ENCODE assay signal across 35 mouse cellular contexts in genomic region chr9:76313921-76314320, GRCm38 (mm10). TPM values are rescaled to one million over a fixed set of nuclear protein-coding genes. Genes with fewer than 3 reads are reported as not detected.
"Had no signal": no experiment of that assay in that cellular context is flagged by ENCODE, and none has a peak within 500 bp of the region (broad histone marks: within the 10 kb centered on the region; RNA-seq: fewer than 3 reads in every experiment).

No protein-coding gene starts in this region.

- H3K4me1 ChIP-seq: limb, embryonic 10.5 days; limb, embryonic 12.5 days; limb, embryonic 13.5 days; limb, embryonic 15.5 days; liver, embryonic 12.5 days; liver, embryonic 13.5 days; liver, embryonic 15.5 days; lung, embryonic 15.5 days; megakaryocyte, embryonic 14.5 days; midbrain, embryonic 10.5 days; midbrain, embryonic 12.5 days; midbrain, embryonic 13.5 days; midbrain, embryonic 15.5 days; neural tube, embryonic 12.5 days had no signal

- H3K9ac ChIP-seq: limb, embryonic 12.5 days; limb, embryonic 13.5 days; limb, embryonic 15.5 days; liver, embryonic 12.5 days; liver, embryonic 13.5 days; liver, embryonic 14.5 days; liver, embryonic 15.5 days; liver, postnatal 0 days; lung, embryonic 14.5 days; lung, embryonic 15.5 days; midbrain, embryonic 12.5 days; midbrain, embryonic 13.5 days; midbrain, embryonic 15.5 days; neural tube, embryonic 12.5 days had no signal

- H3K27ac ChIP-seq: limb, embryonic 10.5 days; limb, embryonic 12.5 days; limb, embryonic 13.5 days; limb, embryonic 15.5 days; liver, embryonic 12.5 days; liver, embryonic 13.5 days; liver, embryonic 14.5 days; liver, embryonic 15.5 days; lung, embryonic 15.5 days; macrophage; midbrain, embryonic 10.5 days; midbrain, embryonic 12.5 days; midbrain, embryonic 13.5 days; midbrain, embryonic 15.5 days; neural tube, embryonic 12.5 days had no signal

- H3K9me3 ChIP-seq: limb, embryonic 10.5 days; limb, embryonic 12.5 days; limb, embryonic 13.5 days; limb, embryonic 15.5 days; liver, embryonic 12.5 days; liver, embryonic 13.5 days; liver, embryonic 15.5 days; lung, embryonic 15.5 days; megakaryocyte, embryonic 14.5 days; midbrain, embryonic 10.5 days; midbrain, embryonic 12.5 days; midbrain, embryonic 13.5 days; midbrain, embryonic 15.5 days; neural tube, embryonic 12.5 days had no signal

- H3K36me3 ChIP-seq: limb, embryonic 10.5 days; limb, embryonic 12.5 days; limb, embryonic 13.5 days; limb, embryonic 15.5 days; liver, embryonic 12.5 days; liver, embryonic 13.5 days; liver, embryonic 15.5 days; lung, embryonic 15.5 days; midbrain, embryonic 10.5 days; midbrain, embryonic 12.5 days; midbrain, embryonic 13.5 days; midbrain, embryonic 15.5 days; neural tube, embryonic 12.5 days had no signal

- DNase-seq: left cerebral cortex, postnatal 4 days; liver; liver, embryonic 13.5 days; liver, postnatal 0 days; lung, adult 18-20 months; lung, adult 2 months; lung, embryonic 14.5 days; lung, postnatal 10 days; lung, postnatal 14 days; lung, postnatal 36 days; lung, postnatal 4 days; midbrain, embryonic 14.5 days had no signal

- H3K27me3 ChIP-seq: limb, embryonic 12.5 days; limb, embryonic 13.5 days; limb, embryonic 15.5 days; liver, embryonic 12.5 days; liver, embryonic 13.5 days; liver, embryonic 15.5 days; lung, embryonic 15.5 days; megakaryocyte, embryonic 14.5 days; midbrain, embryonic 12.5 days; midbrain, embryonic 13.5 days; midbrain, embryonic 15.5 days; neural tube, embryonic 12.5 days had no signal

- H3K4me3 ChIP-seq: limb, embryonic 10.5 days; limb, embryonic 12.5 days; limb, embryonic 13.5 days; limb, embryonic 15.5 days; liver, embryonic 12.5 days; liver, embryonic 13.5 days; liver, embryonic 15.5 days; lung, embryonic 15.5 days; megakaryocyte, embryonic 14.5 days; midbrain, embryonic 10.5 days; midbrain, embryonic 12.5 days; midbrain, embryonic 13.5 days; midbrain, embryonic 15.5 days; myocyte; neural tube, embryonic 12.5 days had no signal

RNA-seq across cellular contexts. Expression of gene Hcrtr2, which starts 9.7 kb away (rescaled TPM):
- total RNA-seq: megakaryocyte progenitor cell, adult 5-6 weeks; megakaryocyte, adult 5-6 weeks; megakaryocyte-erythroid progenitor cell, adult 5-6 weeks had no signal
- polyA plus RNA-seq: liver, adult 2 months; liver, embryonic 11.5 days; liver, embryonic 12.5 days; liver, embryonic 16.5 days; lung, postnatal 0 days; macrophage; myocyte had no signal
